Mouse (Mus musculus): ENCODE results near the gene Cdh13. TPM values are rescaled to one million over a fixed set of nuclear protein-coding genes. Genes with fewer than 3 reads are reported as not detected.

Cdh13 gene
- polyA plus RNA-seq, 1 experiment from 2014 or later = 14.4 TPM

- Histone ChIP-seq H3K4me3 (no peak overlapping the region), H3K27me3 (ENCODE audit: insufficient read depth, poor library complexity, severe bottlenecking) (no peaks in the 10 kb centered on the region), H3K9me3 (0 out of 2 replicates have a peak, but pooled peaks cover 2% of the 10 kb centered on the region), H3K27ac (no peak overlapping the region), H3K36me3 (no peaks in the 10 kb centered on the region), H3K4me1 (no peaks in the 10 kb centered on the region)
- WGBS = 72% methylated on average over 9 of the region's 9 CpGs
- DNase-seq (ENCODE audit: low spot score) = no peak
Observed at GRCm38 (mm10) chr8:118794886-118795285, 511.4 kb downstream of the Cdh13 start.

DNA sequence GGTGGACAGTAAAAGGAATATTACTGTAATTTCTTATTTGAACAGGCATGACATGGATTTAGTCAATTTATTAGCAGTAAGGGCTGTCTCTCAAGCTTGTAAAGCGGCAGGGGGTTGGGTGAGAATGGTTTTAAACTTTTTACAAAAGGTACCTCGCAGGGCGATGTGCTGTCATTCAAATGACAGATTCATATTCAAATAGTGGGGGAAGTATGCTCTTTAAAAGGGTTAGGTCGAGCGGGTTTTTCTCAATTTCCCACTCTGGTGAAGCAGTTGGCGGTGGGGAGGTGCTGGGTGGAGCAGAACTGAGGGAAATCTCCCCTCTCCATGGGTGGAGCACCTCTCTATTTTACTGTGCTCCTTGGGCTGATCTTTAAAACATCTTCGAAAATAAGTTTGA lies 513.0 kb downstream of the Cdh13 start:
- DNase-seq (ENCODE audit: low spot score) = no peak
- Histone ChIP-seq H3K27ac (no peak overlapping the region), H3K27me3 (ENCODE audit: insufficient read depth, poor library complexity, severe bottlenecking) (no peaks in the 10 kb centered on the region), H3K9me3 (peaks cover 16% of the 10 kb centered on the region; the same call in 1 of the 2 replicates), H3K4me3 (no peak overlapping the region), H3K4me1 (no peaks in the 10 kb centered on the region), H3K36me3 (no peaks in the 10 kb centered on the region)
- WGBS = 55% methylated on average over 7 of the region's 7 CpGs

DNA sequence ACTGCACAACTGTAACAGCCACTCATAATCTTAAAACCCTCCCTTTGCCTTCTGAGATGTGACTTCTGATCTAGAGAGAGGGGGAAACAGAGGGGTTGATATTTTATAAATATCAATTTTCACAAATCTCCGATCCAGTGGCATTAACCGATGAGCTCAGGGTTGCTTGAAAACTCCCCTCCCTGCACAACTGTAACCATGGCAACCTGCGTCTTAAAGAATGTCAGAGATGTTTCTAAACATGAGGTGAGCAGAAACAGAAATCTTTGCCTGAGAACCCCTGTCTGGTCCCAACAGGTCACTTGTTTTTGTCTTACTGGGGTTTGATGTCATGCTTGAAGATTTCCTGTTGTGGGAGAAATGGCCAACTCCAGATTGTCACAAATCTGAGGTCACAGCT lies 513.6 kb downstream of the Cdh13 start:
- H3K4me3 ChIP-seq = no peak overlapping the region
- 78% methylated on average over 3 of the region's 3 CpGs for WGBS
- no peaks in the 10 kb centered on the region for H3K36me3 ChIP-seq
- DNase-seq (ENCODE audit: low spot score) = no peak
- no peaks in the 10 kb centered on the region for H3K27me3 ChIP-seq (ENCODE audit: insufficient read depth, poor library complexity, severe bottlenecking)
- H3K9me3 ChIP-seq = peaks cover 16% of the 10 kb centered on the region; the same call in 1 of the 2 replicates
- H3K4me1 ChIP-seq = no peaks in the 10 kb centered on the region
- no peak overlapping the region for H3K27ac ChIP-seq

DNA sequence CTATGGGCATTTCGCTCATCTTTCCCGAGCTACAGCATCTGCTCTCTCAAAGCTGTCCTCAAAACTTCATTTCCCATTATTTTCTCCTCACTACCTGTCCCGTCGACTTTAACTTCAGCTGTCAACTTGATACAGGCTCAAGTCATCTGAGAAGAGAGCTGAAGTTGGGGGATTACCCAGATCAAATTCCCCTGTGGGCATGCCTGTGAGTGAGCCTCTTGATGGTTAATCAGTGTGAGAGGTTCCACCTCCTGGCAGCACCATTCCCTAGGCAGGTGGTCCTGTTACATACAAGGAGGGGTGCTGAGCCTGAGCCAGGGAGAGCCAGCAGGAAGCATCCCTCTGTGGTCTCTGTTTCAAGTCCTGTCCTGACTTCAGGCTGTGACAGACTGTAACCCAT lies 519.6 kb downstream of the Cdh13 start:
- H3K4me3 ChIP-seq = no peak overlapping the region
- H3K4me1 ChIP-seq = no peaks in the 10 kb centered on the region
- no peaks in the 10 kb centered on the region for H3K27me3 ChIP-seq (ENCODE audit: insufficient read depth, poor library complexity, severe bottlenecking)
- DNase-seq (ENCODE audit: low spot score) = no peak
- peaks cover 16% of the 10 kb centered on the region; the same call in 1 of the 2 replicates for H3K9me3 ChIP-seq
- H3K27ac ChIP-seq = no peak overlapping the region
- H3K36me3 ChIP-seq = no peaks in the 10 kb centered on the region
- WGBS = 77% methylated on average over 4 of the region's 4 CpGs

DNA sequence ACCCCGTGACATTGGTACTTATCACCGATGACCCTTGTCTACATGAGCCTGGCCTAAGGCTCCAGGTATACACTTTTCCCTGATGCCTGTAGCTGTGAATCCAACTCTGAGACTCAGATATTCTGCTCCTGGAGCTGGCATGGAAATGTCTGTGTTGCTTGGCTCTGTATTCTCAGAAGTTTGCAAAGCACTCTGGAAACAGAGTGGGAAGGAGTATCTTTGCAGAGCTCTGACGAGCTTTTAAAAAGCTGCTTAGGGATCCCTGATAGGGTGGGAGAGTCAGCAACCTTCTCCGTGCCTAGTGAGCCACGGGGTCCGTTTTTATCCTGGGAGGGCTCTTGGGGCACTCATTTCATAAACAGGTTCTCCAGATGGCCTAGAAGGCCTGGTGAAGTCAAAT lies 526.1 kb downstream of the Cdh13 start:
- H3K27me3 ChIP-seq (ENCODE audit: insufficient read depth, poor library complexity, severe bottlenecking) = no peaks in the 10 kb centered on the region
- H3K27ac ChIP-seq = no peak overlapping the region
- 66% methylated on average over 6 of the region's 6 CpGs for WGBS
- H3K4me1 ChIP-seq = no peaks in the 10 kb centered on the region
- no peak overlapping the region for H3K4me3 ChIP-seq
- no peak for DNase-seq (ENCODE audit: low spot score)
- H3K9me3 ChIP-seq = no peaks in the 10 kb centered on the region
- H3K36me3 ChIP-seq = no peaks in the 10 kb centered on the region

- Histone ChIP-seq H3K4me1 (no peaks in the 10 kb centered on the region), H3K9me3 (no peaks in the 10 kb centered on the region), H3K4me3 (no peak overlapping the region), H3K27me3 (ENCODE audit: insufficient read depth, poor library complexity, severe bottlenecking) (no peaks in the 10 kb centered on the region), H3K36me3 (no peaks in the 10 kb centered on the region), H3K27ac (no peak overlapping the region)
- DNase-seq (ENCODE audit: low spot score) = no peak
- WGBS = 74% methylated on average over 10 of the region's 10 CpGs
Observed at GRCm38 (mm10) chr8:118815055-118815454, 531.5 kb downstream of the Cdh13 start.

GRCm38 (mm10) chr8:118826761-118827160 lies 543.2 kb downstream of the Cdh13 start:
- Histone ChIP-seq H3K27me3 (ENCODE audit: insufficient read depth, poor library complexity, severe bottlenecking) (no peaks in the 10 kb centered on the region), H3K4me3 (no peak overlapping the region), H3K27ac (no peak overlapping the region), H3K36me3 (no peaks in the 10 kb centered on the region), H3K4me1 (peaks cover 7% of the 10 kb centered on the region), H3K9me3 (no peaks in the 10 kb centered on the region)
- no peak for DNase-seq (ENCODE audit: low spot score)
- WGBS = 85% methylated on average over 4 of the region's 4 CpGs

DNA sequence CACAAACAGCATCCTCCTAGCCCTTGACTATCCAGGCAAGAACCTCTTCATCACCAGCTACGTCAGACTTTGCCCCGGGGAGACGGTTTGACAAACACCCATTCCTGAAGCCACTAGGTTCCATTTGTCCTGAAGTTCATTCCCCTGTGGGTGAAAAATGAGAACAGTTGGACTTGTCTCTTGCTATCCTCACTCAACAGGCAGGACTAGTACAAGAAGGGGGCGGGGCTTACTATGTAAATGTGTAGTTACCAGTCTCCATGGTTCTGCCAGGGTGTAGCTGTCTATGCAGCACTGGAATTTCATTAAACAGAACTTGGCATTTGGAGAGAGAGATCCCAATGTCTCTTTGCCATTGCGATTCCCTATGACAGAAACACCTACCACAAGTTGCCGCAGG lies 544.2 kb downstream of the Cdh13 start:
- no peaks in the 10 kb centered on the region for H3K27me3 ChIP-seq (ENCODE audit: insufficient read depth, poor library complexity, severe bottlenecking)
- WGBS = 91% methylated on average over 6 of the region's 6 CpGs
- no peak overlapping the region for H3K27ac ChIP-seq
- DNase-seq (ENCODE audit: low spot score) = no peak
- H3K4me3 ChIP-seq = no peak overlapping the region
- no peaks in the 10 kb centered on the region for H3K36me3 ChIP-seq
- H3K4me1 ChIP-seq = peaks cover 7% of the 10 kb centered on the region
- no peaks in the 10 kb centered on the region for H3K9me3 ChIP-seq

DNA sequence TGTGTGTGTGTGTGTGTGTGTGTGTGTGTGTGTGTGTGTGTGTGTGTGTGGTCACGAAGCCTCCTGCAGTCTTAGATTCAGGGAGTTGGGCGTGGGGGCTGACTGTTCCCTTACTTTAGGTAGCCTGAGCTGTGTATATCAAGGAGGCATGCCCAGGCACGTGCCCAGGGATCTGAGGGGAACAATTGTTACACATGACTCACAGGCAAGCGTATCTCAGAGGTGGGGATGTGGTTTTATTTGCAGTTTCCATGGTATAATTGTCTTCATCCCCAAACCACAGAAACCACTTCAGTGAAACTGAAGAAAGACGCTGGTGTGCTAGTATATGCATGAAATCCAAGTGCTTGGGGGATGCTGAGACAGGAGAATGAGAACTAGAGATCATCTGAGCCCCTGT lies 546.8 kb downstream of the Cdh13 start:
- no peak for DNase-seq (ENCODE audit: low spot score)
- Histone ChIP-seq H3K36me3 (no peaks in the 10 kb centered on the region), H3K4me1 (peaks cover 7% of the 10 kb centered on the region), H3K9me3 (no peaks in the 10 kb centered on the region), H3K4me3 (no peak overlapping the region), H3K27ac (no peak overlapping the region), H3K27me3 (ENCODE audit: insufficient read depth, poor library complexity, severe bottlenecking) (no peaks in the 10 kb centered on the region)
- 78% methylated on average over 4 of the region's 5 CpGs for WGBS

- H3K4me1 ChIP-seq = peaks cover 7% of the 10 kb centered on the region
- no peaks in the 10 kb centered on the region for H3K9me3 ChIP-seq
- no peak overlapping the region for H3K4me3 ChIP-seq
- no peaks in the 10 kb centered on the region for H3K27me3 ChIP-seq (ENCODE audit: insufficient read depth, poor library complexity, severe bottlenecking)
- H3K36me3 ChIP-seq = no peaks in the 10 kb centered on the region
- 85% methylated on average over 10 of the region's 10 CpGs for WGBS
- peak overlapping the region; percentile 56; the same call in 1 of the 2 replicates for H3K27ac ChIP-seq
- no peak for DNase-seq (ENCODE audit: low spot score)
Observed at GRCm38 (mm10) chr8:118831026-118831425, 547.5 kb downstream of the Cdh13 start.

GRCm38 (mm10) chr8:118838801-118839200 lies 555.3 kb downstream of the Cdh13 start:
- Histone ChIP-seq H3K27ac (no peak overlapping the region), H3K9me3 (no peaks in the 10 kb centered on the region), H3K36me3 (no peaks in the 10 kb centered on the region), H3K4me1 (no peaks in the 10 kb centered on the region), H3K4me3 (no peak overlapping the region), H3K27me3 (ENCODE audit: insufficient read depth, poor library complexity, severe bottlenecking) (no peaks in the 10 kb centered on the region)
- DNase-seq (ENCODE audit: low spot score) = no peak
- WGBS = 94% methylated on average over 2 of the region's 2 CpGs

GRCm38 (mm10) chr8:118845690-118846089 lies 562.2 kb downstream of the Cdh13 start:
- Histone ChIP-seq H3K4me3 (no peak overlapping the region), H3K4me1 (no peaks in the 10 kb centered on the region), H3K27ac (no peak overlapping the region), H3K36me3 (no peaks in the 10 kb centered on the region), H3K9me3 (no peaks in the 10 kb centered on the region), H3K27me3 (ENCODE audit: insufficient read depth, poor library complexity, severe bottlenecking) (0 out of 2 replicates have a peak, but pooled peaks cover 5% of the 10 kb centered on the region)
- DNase-seq (ENCODE audit: low spot score) = no peak

GRCm38 (mm10) chr8:118848021-118848420 lies 564.5 kb downstream of the Cdh13 start:
- 54% methylated on average over 5 of the region's 5 CpGs for WGBS
- no peak for DNase-seq (ENCODE audit: low spot score)
- Histone ChIP-seq H3K27ac (no peak overlapping the region), H3K4me3 (no peak overlapping the region), H3K27me3 (ENCODE audit: insufficient read depth, poor library complexity, severe bottlenecking) (0 out of 2 replicates have a peak, but pooled peaks cover 5% of the 10 kb centered on the region), H3K9me3 (no peaks in the 10 kb centered on the region), H3K36me3 (no peaks in the 10 kb centered on the region), H3K4me1 (no peaks in the 10 kb centered on the region)

DNA sequence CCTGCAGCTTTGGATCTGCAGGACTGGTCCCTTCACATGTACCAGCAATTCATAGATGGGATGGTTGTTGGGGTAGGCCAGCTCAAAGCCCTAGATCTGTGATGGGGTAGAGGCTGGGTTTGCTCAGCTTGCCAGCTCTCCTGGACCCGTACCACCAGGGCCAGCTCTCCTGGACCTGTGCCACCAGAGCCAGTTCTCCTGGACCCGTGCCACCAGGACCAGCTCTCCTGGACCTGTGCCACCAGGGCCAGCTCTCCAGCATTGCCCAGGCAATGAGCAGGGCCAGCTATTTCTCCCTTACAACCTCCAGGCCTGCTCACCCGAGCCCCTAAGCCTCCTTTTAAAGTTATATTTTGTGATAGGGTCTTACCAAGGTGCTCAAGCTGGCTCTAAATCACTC lies 566.0 kb downstream of the Cdh13 start:
- 83% methylated on average over 3 of the region's 3 CpGs for WGBS
- no peaks in the 10 kb centered on the region for H3K4me1 ChIP-seq

More for the DNA sequence above, 566.0 kb downstream of the Cdh13 start:
- Histone ChIP-seq H3K27me3 (ENCODE audit: insufficient read depth, poor library complexity, severe bottlenecking) (0 out of 2 replicates have a peak, but pooled peaks cover 5% of the 10 kb centered on the region), H3K36me3 (no peaks in the 10 kb centered on the region), H3K9me3 (no peaks in the 10 kb centered on the region), H3K27ac (no peak overlapping the region), H3K4me3 (no peak overlapping the region)
- DNase-seq (ENCODE audit: low spot score) = no peak
